Mouse (Mus musculus) G1E (cell line): ENCODE measurements around the gene Galns.

Experiments
- CTCF ChIP-seq: IDR thresholded peaks from 2 replicates; pipeline ENCODE4 v1.5.1; 2012; ENCODE audit warnings: low read depth, low read length, inconsistent platforms, mixed read lengths
- GATA1 ChIP-seq: IDR thresholded peaks from 2 replicates; pipeline ENCODE4 v1.6.1; 2012; ENCODE audit warnings: borderline replicate concordance, low read length, inconsistent platforms, mixed read lengths
- GATA2 ChIP-seq: IDR thresholded peaks from 2 replicates; pipeline ENCODE4 v1.6.1; 2012; ENCODE audit warnings: low read depth, low read length, inconsistent platforms, borderline replicate concordance
- POLR2AphosphoS5 ChIP-seq: IDR thresholded peaks from 2 replicates; pipeline ENCODE4 v1.6.1; 2012; ENCODE audit warnings: low read depth, low read length, inconsistent platforms; ENCODE audit not compliant: insufficient replicate concordance
- TAL1 ChIP-seq: conservative IDR thresholded peaks from 2 replicates; pipeline ENCODE4 v1.6.1; 2012; ENCODE audit warnings: low read depth, low read length, inconsistent platforms, mixed read lengths

GRCm38 (mm10) chr8:122635878-122636802 is 24.9 kb upstream of the Galns start:
- no peak for TF ChIP-seq CTCF
- TF ChIP-seq GATA1, result no peak
- no peak for TF ChIP-seq POLR2AphosphoS5
- TF ChIP-seq TAL1, result no peak
- no peak for TF ChIP-seq GATA2
